Mouse (Mus musculus) cortical plate, adult 2 months (tissue): ENCODE data around the gene Slc23a4. TPM values are rescaled to one million over a fixed set of nuclear protein-coding genes. Genes with fewer than 3 reads are reported as not detected.

ENCODE experiments used
- H3K27ac ChIP-seq: fragments of 200-500 bp; 2 replicates; pipeline ENCODE4 v1.5.1; 2012; ENCODE audit warnings: low read length, control low read depth, inconsistent platforms; ENCODE audit not compliant: insufficient read depth
- H3K4me1 ChIP-seq: fragments of 200-500 bp; 2 replicates; pipeline ENCODE4 v1.6.1; 2011; ENCODE audit warnings: low read length; ENCODE audit not compliant: control insufficient read depth, insufficient read depth
- H3K4me3 ChIP-seq: fragments of 200-500 bp; 2 replicates; pipeline ENCODE4 v1.5.1; 2011; ENCODE audit warnings: mild to moderate bottlenecking, low read length, control low read depth; ENCODE audit not compliant: insufficient read depth
- CTCF ChIP-seq: fragments of 200-500 bp; IDR thresholded peaks from 2 replicates; pipeline ENCODE4 v1.5.1; 2011; ENCODE audit warnings: mild to moderate bottlenecking, control low read depth, low read length; ENCODE audit not compliant: insufficient read depth; ENCODE audit errors: extremely low read depth
- POLR2A ChIP-seq: fragments of 200-500 bp; IDR thresholded peaks from 2 replicates; pipeline ENCODE4 v1.6.1; 2011; ENCODE audit warnings: mild to moderate bottlenecking, low read length, control low read depth; ENCODE audit not compliant: insufficient read depth; ENCODE audit errors: extremely low read depth
- polyA plus RNA-seq: library from polyadenylated mRNA; depleted of rRNA; stranded (reverse); fragments of >200 nt; gene quantifications from 2 replicates; pipeline ENCODE4 v1.2.3, GENCODE M21; 2012

The Slc23a4 gene
- polyA plus RNA-seq, 1 experiment: 0.84 TPM

DNA sequence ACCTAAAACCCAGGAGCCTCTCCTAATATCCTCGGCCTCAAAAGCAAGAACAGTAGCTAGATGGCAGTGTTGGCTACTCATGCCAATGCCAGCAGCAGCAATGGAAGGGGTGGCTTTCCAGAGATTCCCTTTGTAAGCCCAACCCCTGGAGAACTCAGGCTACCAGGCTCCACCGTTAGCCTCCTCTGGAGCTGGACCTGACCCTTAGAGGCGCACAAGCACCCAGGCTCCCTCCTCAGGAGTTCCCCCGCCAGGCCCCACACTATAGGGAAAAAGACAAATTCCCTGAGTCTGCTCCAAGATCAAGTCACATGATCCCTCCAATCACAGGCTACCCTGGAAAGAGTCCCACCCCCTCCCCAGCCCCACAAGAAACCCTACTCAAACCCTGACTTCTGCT is 10.9 kb upstream of the Slc23a4 start:
- no peak overlapping the region for H3K4me3 ChIP-seq
- H3K4me1 ChIP-seq: no peaks in the 10 kb centered on the region
- H3K27ac ChIP-seq: no peak overlapping the region
- TF ChIP-seq POLR2A: no peak
- TF ChIP-seq CTCF: peak; percentile 84

DNA sequence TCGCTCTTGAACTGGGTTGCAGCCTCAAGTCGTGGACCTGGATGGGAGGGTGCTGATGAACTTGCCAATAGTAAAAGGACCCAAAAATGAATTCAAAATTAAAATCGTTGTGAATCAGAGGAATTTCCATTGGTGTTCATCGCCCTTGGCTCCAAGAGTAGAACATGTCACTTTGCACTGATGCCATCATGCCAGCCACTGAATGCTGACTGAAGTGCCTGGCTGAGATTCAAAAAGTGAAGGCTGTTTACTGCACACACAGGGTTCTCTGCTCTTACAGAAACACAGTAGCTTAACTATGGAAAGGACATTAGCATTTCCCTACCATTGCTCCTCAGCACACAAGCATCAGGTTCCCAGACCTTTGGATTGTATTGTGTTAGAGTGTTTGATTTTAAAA is 8.3 kb upstream of the Slc23a4 start:
- no peak overlapping the region for H3K27ac ChIP-seq
- TF ChIP-seq CTCF (no peak), POLR2A (no peak)
- H3K4me1 ChIP-seq: no peaks in the 10 kb centered on the region
- H3K4me3 ChIP-seq: no peak overlapping the region

DNA sequence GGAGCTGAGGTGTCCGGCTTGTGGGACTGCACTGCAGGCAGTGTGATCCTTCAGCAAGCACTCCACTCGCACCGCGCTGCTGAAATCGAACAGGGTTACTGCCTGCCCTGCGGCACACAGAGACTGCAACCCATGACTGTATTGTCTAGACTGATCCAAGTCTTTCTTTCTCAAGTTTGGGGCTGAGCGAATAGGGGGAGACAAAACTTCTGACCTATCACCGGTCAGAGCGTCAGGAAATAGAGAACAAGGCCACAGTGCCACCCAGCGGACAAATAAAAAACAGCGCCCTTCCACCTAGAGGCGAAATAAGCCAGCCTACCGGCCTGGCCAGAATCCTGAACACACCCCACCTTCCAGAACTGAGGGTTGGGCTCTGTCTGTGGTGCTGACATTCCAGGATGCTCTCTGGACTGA is 7.1 kb upstream of the Slc23a4 start:
- H3K4me1 ChIP-seq: no peaks in the 10 kb centered on the region
- no peak overlapping the region for H3K27ac ChIP-seq
- peak; percentile 81 for TF ChIP-seq CTCF
- TF ChIP-seq POLR2A: no peak
- H3K4me3 ChIP-seq: no peak overlapping the region; the same call in 1 of the 2 replicates

DNA sequence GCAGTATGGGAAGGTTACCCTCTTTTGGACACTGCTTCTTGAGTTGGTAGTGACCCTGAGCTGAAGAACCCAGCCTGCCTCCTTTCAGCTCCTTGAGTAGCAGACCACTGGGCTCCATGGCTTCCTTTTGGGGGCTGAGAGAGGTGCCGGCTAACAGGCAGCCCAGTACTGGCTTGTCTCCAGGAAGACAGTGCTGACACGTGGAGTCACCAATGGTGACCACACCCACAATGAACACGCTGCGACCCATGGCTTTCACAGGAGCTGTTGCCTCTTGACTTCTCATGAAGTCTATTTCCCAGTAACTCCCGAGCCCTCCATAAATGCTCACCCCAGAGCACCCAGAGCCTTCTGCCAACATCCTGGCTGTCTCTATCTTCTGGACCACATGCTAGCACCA is 6.5 kb upstream of the Slc23a4 start:
- TF ChIP-seq POLR2A (no peak), CTCF (no peak)
- Histone ChIP-seq H3K4me3 (no peak overlapping the region), H3K27ac (no peak overlapping the region), H3K4me1 (no peaks in the 10 kb centered on the region)

DNA sequence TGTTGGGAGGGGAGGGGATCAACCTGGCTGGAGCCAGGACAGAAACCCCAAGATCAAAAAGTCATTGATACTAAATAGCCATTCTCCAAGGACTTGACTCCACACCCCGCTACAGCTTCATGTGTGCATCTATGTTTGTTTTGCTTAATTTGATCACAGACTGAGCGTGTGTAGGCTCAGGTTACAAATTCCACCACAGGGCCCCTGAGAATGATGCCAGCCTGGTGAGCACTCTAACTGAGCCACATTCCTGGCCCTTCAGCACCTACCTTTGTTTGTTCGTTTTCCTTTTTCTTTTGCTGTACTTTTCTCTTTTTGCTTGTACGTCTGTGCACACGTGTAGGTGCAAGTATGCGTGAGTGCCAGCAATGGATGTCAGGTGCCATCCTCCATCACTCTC is 1.1 kb upstream of the Slc23a4 start:
- Histone ChIP-seq H3K4me3 (no peak overlapping the region), H3K27ac (no peak overlapping the region), H3K4me1 (no peaks in the 10 kb centered on the region)
- no peak for TF ChIP-seq POLR2A

DNA sequence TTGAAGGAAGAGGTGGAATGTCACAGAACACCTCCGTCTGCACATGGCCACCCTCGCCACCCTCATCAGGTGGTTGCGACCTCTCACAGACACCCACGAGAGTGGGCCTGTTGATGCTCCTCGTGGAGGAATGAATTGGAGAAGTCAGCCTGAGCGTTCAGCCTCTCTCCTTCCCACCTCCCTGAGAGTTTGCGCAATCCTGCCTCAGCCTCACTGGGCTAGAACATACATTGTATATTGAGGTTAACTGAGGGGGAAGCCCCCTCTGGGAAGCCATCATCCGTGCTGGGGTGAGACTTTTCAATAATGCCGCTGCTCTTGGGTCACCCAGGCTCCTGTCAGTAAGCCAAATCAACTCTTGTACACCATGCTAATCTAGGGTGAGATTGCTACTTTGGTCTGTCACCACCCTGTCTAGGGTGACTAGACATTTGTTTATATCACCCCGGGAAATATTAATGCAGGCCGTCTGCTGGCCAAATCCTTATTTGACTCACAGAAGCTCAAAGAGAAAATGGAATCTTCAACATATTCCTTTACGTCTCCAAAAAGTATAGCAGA is 1.0 kb downstream of the Slc23a4 start:
- no peak overlapping the region for H3K4me3 ChIP-seq
- no peaks in the 10 kb centered on the region for H3K4me1 ChIP-seq
- TF ChIP-seq POLR2A: no peak
- TF ChIP-seq CTCF: no peak
- H3K27ac ChIP-seq: no peak overlapping the region

DNA sequence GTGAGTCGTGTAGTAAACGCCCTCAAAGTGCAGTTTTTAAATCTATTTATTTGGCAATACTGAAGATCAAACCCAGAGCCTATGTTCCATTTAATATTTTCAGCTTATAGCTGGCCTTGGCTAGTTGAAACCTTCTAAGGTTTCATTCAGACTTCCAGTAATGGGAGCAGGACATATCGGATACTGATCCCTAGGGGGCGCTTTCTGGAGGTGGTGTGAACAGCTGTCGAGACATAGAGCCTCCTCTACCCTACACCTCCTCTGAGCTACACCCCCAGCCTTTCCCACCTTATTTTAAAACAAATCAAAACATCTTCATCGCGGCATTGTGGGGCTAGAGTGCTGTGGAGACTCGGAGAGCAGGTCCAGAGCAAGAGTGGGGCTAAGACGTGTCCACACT is 7.5 kb downstream of the Slc23a4 start:
- no peak overlapping the region for H3K4me3 ChIP-seq
- H3K27ac ChIP-seq: no peak overlapping the region
- TF ChIP-seq CTCF (no peak), POLR2A (no peak)
- no peaks in the 10 kb centered on the region for H3K4me1 ChIP-seq

DNA sequence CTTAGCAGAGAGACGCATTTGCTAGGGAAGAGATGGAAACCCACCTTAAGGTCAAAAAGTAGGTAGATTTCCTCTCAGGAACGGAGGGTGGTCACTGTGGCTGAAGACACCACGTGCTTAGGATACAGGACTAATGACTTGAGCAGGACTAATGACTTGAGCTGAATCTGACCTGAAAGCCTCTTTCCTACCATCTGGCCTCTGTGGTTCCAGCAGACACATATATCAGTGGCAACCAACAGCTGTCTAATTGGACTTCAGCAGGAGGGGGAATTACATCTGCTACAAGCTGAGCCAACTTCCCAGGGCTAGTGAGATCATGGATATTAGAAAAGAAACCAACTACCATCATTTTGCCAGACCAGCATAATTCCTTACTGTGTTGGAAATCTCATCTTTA is 8.9 kb downstream of the Slc23a4 start:
- H3K4me1 ChIP-seq: no peaks in the 10 kb centered on the region
- no peak overlapping the region for H3K4me3 ChIP-seq
- H3K27ac ChIP-seq: no peak overlapping the region
- no peak for TF ChIP-seq CTCF
- TF ChIP-seq POLR2A: no peak

DNA sequence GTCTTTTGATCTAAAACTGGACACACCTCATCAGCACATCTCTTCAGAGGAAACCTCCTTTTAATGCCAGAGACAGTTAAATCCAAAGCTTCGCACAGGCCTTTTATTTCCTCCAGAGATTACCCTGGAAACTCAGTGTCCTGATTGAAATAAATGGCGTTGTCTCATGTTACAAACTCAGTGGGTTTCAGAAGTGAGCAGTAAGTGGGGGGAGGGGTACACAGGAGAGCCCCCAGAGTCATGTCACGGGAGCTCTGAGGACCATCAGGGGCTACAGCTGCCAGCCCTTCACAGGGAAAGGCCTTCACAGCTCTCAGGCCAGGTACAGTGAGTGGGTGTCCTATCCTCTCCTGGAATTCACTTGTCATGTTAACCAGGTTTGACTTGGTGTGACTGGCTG is 17.0 kb downstream of the Slc23a4 start:
- TF ChIP-seq POLR2A: no peak
- no peak for TF ChIP-seq CTCF
- Histone ChIP-seq H3K4me1 (no peaks in the 10 kb centered on the region), H3K27ac (no peak overlapping the region), H3K4me3 (no peak overlapping the region)

DNA sequence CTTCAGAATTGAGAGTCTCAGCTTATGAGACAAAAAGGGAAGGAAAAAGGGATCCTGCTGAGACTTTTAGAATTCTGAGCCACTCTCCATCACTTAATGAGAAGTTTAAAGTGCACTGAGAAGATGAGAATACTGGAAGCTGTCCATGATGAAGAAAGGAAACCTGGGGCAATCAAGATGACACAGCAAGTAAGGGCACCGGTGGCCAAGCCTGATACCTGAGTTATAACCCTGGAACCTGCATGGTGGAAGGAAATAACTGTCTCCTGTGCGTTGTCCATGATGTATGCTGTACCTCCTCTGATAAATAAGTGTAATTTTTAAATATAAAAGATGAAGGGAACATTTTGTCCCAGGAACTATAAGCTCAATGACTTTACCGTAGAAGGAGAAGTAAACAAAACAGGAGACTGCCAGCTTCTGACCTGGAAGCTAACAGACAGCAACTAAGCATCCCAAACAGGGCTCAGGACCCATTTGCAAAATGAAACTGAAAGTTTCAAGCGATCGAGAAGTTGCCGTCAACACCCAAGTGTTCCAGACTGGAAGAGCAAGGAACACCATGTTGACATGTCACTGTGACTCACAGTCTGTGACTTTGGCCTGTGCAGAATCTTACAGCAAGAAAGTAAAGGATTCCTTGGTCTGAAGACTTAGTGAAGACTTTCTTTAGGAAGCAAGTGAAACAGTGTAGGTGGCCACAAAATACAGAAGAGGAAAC is 22.2 kb downstream of the Slc23a4 start:
- TF ChIP-seq POLR2A (no peak), CTCF (no peak)
- Histone ChIP-seq H3K4me3 (no peak overlapping the region), H3K27ac (no peak overlapping the region), H3K4me1 (no peaks in the 10 kb centered on the region)

DNA sequence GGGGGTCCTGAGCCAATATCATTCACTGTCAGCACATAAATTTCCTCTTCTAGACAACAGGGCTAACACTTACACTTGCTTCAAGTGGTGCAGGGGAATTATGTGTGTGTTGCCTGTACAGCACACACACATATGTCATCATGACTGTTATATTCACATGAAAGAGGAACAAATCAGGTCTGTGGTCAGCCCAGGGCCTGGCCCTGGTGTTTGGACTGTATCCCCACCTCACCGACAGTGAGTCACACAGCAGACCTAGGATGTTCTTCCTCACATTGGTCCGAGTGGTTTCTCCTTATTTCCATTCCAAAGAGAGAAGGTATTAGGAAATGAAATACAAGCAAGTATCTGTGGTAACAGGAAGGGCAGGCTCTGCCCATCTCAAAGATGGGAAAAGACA is 23.7 kb downstream of the Slc23a4 start:
- H3K27ac ChIP-seq: no peak overlapping the region
- TF ChIP-seq CTCF (no peak), POLR2A (no peak)
- no peak overlapping the region for H3K4me3 ChIP-seq
- H3K4me1 ChIP-seq: no peaks in the 10 kb centered on the region
